Mouse (Mus musculus) fibroblast of lung, adult 2 months (primary cell): Measurements from ENCODE around the gene Btc.

ENCODE experiments used
- DNase-seq: peaks from one replicate; pipeline ENCODE4 v3.0.0-alpha.2; 2011; ENCODE audit warnings: low read depth

Gene Btc

DNA sequence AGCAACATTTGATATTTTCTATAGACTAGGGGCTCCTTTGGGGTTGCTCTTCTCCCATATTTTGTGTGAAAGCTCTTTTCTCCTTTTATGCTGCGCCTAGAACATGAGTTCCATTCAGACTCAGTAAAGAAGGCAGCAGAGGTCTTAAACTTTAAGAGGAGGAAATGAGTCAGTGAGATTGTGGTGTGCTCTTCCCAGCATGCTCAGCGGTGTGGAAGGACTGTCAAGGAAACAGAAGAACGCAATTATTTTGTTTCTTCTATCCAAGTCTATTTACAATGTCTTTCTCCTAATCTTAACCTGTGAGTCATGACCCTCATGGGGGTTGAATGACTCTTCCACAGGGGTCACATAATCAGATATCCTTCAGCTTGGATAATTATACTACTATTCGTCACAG is 82.4 kb downstream of the Btc start:
- DNase-seq, result no peak

GRCm38 (mm10) chr5:91313971-91314370 is 88.8 kb downstream of the Btc start:
- peak; percentile 16 for DNase-seq

- no peak for DNase-seq
Measured at GRCm38 (mm10) chr5:91311767-91312166, 91.0 kb downstream of the Btc start.

GRCm38 (mm10) chr5:91308576-91308975 is 94.2 kb downstream of the Btc start:
- no peak for DNase-seq

DNA sequence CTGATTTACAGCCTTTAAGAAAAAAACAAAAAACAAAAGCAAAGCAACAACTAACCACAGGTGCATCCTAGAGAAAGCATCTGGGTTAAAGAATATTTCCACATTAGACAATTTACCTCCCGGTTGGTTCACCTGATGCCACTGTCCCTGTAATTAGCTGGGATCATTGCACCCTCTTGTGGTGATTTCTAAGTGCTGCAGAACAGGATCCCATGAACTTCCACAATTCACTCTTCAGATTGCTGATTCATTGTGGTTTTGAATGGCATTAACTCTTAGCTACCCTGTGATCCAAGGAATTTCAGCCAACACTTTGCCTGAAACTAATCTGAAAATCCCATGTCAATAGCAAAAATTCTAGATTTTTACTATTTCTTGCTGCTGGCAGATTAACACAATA is 94.9 kb downstream of the Btc start:
- DNase-seq, result peak; percentile 61
